Mouse (Mus musculus) fibroblast of lung, adult 2 months (primary cell): Measurements from ENCODE around the gene Uggt2.
"Not testable (repeated sequence)": the region's sequence is repeated elsewhere in the genome, so short reads cannot be mapped to it uniquely, and the experiment has no call there.

Source experiments
- DNase-seq: peaks from one replicate; pipeline ENCODE4 v3.0.0-alpha.2; 2011; ENCODE audit warnings: low read depth

The Uggt2 gene

DNA sequence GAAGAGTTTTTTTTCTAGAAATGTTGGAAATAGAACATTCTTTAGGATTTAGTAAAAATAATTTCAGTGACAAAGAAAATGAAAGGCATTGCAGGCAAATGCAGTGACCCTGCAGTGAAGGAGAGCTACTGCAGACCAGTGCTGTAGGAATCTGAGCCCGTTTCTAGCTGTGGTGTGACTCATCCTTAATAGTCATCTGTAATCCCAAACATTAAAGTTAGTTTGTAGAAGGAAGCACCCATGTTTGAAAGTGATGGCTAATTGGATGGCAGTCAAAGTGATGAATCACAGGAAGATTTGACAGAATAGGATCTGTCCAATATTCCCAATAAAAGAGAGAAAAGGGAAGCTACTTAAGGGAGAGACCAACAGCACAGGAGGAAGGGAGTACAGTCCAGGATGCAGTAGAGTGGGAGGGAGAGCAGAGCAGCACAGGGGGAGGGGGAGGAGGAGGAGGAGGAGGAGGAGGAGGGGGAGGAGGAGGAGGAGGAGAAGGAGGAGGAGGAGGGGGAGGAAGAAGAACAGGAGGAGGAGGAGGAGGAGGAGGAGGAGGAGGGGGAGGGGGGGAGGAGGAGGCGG is 71.5 kb downstream of the Uggt2 start:
- DNase-seq, result no peak

DNA sequence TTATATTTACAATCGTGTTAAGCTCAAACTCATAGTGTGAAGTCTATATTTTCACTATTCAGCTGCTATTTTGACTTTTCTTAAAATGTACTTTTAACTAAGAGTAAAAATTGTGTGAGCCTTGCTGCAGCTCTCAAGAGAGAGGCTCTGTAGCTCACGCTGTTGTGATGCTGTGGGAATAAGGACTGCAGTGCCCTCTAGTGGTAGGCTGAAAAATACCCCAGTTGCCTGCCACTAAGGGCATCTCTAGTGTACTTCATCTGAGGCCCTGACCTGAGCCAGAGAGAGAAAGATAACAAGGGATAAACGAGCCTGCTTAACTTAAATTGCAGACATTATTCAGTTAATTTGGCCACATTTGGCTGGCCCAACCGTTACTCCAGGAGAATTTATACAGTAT is 72.1 kb downstream of the Uggt2 start:
- no peak for DNase-seq

DNA sequence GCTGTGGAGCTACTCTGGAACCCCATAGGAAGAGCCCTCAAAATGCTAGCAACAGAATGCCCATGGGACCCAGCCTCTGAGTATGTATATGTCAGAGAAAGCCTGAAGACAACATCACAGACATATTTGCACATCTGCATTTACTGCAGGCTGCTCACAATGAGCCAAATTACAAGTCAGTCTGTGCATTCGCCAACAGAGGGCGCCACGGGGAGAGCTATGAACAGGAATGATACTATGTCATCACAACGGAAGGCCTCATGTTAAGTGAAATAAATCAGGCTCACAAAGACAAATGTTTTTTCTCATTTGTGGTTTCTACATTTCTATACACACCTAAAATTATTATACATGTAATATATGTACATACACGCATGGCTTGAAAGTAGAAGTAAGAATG is 73.3 kb downstream of the Uggt2 start:
- no peak for DNase-seq

DNA sequence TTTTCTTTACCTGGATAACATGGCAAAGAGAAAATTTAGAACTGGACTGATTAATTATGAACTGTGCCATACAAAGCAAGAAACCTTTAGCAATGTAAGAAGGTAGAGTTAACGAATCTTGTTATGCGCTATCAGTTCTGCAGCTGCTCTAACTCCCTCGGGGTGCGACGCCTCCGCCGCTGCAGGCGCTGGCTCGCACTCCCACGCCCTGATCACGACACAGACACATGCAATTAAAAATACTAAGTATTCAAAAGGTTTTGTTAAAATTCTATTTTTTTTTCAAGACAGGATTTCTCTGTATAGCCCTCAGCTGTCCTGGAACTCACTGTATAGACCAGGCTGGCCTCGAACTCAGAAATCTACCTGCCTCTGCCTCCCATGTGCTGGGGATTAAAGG is 85.7 kb downstream of the Uggt2 start:
- no peak for DNase-seq

DNA sequence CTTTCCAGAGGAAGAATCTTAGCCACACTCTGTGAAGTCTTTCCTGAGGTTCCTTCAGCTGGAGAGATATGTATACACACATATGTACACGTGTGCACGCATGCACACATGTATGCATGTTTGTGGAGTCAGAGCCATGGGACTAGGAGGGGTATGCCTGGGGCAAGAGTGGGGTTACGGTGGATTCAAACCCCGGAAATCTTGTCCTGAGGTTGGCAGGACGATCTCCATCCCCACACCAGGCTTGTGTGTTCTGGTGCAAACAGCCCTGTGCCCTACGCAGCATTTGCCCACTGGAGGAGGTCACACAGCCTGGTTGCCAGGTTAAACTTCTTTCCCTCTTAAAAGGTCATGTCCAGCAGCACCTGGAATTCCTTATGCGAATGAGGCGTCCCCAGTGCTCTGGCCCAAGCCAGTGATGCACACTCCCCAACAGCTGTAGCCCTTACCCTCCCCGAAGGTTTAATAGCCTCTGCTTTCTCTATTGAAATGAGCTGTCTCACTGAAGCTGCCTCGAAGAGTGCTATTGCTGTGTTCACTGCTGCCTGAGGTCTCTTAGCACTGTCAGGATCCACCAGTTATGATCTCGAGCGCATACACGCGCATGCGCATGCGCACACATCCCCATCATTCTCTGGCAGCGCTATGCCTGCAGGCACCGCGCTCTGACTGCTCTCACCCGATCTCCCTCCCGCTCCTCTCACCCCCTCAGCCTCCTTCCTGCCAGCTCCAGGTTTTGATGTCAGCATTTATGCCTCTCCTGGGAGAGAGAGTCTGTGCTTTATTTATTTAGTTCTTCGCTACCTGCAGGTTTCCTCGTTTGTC is 86.4 kb downstream of the Uggt2 start:
- DNase-seq, result no peak

DNA sequence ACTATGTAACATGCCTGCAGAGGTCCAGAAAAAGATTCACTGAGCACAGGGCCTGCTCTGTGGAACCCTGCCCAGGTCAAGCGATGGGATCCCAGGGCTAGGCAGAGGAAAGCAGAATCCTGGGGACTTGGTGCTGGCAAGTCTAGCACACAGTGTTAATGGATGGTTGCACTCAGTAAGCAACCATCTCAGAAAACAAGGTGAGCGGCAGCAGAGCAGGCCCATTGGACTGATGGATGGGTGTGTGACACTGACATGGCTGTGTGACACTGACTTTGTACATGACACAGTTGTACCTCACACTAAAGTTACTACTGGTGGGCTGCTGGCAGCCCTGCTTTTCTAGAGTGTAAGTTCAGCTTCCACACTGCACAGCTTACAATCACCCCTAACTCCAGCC is 89.7 kb downstream of the Uggt2 start:
- DNase-seq, result no peak

DNA sequence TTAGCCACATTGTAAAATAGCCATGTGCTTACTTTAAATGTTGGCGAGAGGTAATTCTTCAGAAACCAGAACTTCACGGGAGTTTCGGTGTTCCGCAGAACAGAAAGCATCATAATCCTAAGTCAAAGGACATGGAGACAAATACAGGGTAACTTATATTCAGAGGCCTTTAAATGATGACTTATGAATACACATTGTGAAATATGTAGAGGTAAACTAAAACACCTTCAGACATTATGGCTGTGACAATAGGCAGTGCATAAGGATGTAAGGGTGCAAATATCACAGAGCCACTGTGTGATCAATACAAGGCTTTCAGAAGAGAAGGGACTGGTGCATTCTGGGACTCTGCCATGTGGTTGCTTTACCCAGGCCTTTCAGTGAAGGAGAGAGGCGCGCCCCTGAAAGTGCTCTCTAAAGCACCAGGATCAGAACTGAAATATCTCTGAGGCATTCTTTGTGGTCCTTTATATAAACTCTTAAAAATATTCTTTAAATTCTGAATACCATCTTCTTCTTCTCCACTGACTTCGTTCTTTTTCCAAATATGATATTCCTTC is 91.1 kb downstream of the Uggt2 start:
- DNase-seq, result no peak

DNA sequence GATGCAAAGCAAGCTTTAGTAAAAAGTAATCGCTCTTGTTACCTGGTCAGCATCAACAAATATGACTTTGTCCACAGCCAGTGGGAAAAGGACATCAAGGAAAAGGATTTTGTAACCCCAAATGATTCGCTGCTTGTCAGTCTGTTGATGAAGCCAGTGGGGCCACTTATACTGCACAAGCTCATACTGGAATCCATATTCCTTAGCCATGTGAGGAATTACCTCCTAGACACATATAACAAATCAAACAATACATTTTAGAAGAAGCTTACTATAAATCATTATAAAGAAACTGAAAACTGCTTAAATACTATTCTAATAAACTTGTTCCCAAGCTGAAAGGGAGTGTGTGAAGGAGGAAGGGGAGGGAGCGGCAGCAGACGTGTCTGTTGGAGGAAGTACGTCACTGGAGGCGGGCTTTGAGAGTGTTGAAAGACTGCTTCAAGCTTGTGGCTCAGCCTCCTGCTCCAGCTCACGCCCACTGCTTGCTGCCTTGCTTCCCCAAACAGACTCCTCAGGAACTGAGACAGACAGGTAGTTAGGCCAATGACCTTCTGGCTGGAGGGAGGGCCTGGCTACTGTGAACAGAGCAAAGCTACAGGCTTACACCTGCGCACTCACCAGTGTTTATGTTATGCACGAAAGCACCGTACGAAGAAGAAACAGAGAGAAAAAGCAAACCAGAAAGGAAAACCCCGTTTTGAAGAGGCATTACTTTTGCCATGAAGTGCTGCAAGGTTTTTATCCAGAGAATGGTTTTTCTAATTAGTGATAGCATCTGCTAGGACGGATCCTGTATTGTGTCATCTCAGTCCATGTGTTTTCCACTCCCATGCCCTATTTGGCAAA is 91.9 kb downstream of the Uggt2 start:
- DNase-seq, result peak; percentile 99

DNA sequence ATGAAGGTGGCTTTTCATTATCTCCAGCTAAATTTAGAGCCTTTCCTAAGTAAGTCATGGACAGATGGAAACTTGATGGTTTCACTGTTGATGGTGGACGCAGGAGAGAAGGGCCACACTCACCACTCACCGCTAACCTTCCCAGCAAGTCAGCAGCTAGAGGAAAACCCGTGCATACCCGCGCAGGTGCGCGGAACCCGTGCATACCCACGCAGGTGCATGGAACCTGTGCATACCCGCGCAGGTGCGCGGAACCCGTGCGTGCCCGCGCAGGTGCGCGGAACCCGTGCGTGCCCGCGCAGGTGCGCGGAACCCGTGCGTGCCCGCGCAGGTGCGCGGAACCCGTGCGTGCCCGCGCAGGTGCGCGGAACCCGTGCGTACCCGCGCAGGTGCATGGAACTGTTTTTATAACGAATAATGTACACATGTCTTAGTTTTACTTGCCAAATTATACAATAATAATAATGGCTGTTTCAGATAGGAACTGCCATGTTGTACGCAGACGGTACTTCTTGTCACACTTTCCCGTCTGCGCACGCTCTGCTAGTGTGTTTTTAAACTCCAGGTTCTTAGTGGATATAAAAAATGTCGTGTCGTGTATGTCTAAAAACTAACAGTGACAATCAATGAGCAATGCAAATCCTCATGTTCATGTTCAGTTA is 92.7 kb downstream of the Uggt2 start:
- no peak for DNase-seq

DNA sequence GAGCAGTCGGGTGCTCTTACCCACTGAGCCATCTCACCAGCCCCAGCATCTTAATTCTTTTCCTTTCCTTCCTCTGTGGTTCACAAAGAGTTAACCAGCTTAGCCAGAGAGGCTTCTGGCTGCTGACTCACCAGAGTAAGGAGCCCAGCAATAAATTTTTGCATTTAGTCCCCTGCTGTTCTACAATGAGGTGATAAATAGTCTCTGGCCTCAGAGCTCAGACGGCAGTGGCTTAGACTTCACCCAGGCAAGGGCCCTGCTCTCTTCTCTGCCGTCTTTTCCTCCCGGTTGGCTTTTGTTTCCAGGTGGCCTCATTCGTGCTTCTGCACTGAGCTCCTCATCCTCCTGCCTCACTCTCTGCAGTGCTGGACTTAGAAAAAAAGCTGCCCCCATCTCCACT is 93.4 kb downstream of the Uggt2 start:
- no peak for DNase-seq

DNA sequence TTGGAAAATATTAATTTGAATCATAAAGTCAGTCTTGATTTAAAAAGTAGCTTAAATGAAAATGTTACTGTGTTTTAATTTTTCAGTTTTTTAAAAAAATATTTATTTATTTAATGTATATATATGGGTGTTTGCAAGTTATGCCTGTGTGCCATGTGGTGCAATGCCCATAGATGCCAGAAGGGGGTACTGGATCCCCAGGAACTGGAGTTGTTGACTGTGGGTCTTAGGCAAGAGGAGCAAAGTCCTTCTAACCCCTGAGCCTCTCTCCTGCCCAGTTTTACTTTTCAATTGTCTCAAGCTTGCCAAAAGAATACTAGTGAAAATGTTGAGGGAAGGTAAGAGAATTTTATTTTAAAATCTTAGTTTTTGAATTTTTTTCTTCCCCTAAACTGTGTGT is 95.9 kb downstream of the Uggt2 start:
- no peak for DNase-seq

DNA sequence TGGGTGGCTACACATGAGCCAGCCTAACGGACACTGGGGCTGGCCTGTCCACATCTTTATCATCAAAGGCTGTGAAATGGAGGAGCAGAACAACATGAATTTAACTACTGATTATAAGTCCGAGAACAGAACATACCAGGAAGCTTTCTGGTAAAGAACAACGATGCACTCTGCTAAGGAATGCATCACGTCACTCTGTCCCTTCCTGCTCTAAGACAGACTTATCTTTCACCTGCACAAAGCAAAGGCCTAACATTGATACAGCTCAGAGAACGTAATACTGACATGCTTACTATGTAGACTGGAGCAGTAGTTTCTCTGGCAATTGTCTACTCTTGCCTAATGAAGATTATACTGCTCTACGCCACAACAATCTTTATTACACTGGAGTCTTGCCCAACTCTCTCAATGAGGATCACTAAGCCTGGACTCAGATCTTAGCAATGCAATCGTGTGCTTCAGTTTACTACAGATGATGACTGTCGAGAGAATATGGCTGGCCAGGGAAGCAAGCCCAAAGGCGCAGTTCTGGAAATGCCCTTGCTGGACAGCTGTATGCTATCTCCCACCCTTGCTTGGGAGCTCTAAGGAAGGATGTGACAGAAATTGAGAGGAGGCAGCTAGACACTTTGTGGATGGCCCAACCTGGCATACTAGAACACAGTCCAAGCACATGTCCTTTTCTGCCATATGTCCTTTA is 103.9 kb downstream of the Uggt2 start:
- DNase-seq, result no peak

DNA sequence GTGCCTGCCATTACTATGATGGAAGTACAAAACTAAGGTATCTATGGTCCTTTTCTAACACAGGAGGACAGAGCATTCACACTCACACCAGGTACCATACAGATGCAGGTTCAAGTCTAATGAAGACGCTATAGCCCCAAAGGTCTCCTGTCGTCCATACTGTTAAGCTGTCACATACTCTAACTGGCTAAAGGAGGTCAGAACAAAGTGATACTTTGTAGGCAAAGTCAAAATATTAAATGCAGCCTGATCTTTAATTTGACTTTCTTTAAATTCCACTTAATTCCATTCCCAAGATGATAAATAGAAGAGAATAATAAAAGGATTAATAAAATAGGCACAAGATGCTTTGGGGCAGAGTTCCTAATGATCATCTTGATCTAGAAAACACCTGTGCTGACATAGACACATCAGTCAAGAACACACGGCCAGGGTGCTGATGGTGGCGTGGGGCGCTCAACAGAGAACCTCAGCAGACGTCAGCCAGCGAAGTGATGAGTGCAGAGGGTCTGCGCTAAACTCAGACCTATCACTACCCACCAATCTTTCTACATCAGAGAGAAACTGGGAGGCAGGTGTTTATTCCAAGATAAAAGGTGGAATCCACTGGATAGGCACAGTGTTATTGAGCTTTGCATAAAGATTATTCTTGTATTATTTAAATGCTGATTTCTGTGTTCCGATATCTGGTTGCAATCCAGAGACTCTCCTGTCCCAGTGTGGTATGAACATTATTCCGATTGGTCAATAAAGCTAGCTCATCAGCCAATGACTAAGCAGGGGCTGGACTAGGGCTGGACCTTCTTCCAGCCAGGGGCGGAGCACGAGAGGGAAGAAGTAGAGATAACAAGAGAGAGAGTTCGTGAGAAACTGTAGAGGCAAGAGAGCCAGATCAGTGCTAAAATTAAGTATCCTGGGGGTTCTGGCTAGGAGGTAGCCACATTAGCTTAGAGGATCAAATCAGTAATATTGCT is 111.4 kb downstream of the Uggt2 start:
- no peak for DNase-seq

DNA sequence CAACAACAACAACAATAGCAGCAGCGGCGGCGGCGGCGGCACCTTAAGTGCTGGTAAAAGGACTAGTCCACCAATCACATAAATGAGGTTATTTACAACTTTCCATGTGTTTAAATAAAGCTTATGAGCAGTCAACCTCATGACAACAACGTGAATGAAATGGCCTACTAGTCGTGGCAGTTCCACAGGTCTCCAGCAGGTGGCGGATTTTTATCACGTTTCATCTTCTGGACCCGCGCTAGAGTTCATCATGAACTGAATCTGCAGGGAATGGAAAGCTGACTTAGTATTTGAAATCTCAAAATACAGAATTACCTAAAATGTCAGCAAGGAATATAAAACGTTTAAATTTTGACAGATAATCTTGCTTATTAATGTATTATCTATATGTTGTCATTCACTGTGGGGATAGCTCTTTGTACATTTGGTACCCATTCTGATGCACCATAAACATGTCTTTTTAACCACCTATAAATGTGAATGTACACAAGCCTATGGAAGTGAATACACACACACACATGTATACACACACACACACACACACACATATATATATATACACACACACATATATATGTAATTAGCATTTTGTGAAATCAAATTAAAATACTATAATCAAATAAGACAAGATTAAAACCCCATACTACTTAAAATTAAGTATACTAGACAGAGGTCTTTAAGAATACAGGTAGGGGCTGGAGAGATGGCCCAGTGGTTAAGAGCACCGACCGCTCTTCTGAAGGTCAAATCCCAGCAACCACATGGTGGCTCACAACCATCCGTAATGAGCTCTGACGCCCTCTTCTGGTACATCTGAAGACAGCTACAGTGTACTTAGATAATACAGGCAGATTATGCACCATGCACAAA is 112.3 kb downstream of the Uggt2 start:
- peak; percentile 23 for DNase-seq

DNA sequence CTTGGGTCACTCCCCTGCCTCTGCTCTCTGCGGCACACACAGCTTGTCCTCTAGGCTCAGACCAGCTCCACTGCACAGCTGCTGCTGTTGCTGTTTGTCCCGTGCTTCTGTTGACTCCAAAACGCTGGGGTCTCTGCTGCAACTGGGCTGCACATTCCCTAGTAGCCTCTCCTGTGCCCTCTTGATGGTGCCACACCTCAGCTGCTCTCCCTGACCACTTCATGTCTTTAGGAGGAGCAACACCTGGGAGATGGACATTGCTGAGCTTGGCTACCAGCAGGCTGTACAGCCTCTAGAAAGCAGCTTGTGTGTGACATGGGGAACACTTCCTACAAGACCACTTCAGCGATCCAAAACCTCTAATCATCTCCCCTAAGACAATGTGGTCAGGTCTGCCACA is 115.1 kb downstream of the Uggt2 start:
- DNase-seq, result no peak

DNA sequence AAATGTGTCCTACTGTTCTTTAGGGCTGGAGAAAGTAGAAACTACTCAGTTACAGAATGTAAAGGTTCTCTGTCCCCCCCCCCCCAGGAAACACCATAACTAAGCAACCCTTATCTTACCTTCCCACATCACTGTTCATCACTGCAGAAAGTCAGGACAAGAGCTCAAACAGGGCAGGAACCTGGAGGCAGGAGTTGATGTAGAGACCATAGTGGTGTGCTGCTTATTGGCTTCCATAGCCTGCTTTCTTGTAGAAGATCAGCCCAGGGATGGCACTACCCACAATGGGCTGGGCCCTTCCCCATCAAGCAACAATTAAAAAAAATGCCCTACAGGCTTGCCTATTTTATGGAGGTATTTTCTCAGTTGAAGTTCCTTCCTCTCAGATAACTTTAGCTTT is 115.8 kb downstream of the Uggt2 start:
- DNase-seq, result no peak

DNA sequence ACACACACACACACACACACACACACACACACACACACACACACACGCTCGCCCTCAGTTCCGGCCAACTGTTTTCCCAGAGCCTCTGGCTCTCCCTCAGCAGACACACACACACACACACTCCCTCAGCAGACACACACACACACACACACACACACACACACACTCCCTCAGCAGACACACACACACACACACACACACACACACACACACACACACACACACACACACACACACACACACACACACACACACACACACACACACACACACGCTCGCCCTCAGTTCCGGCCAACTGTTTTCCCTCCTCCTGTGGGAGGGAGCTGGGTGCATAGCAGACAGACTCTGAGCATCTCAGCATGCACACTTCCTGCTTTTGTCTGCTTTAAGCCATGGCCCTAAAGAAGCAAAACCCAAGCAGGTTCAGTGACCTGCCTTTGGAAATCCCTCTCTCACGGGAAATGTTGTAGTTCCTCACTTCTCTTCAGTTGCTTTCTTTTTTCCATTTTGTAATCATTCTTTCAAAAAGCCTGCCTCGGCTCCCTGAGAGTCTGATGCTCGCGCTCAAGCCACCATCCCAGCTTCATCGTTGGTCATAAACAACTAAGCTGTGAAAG is 116.7 kb downstream of the Uggt2 start:
- DNase-seq, result not testable (repeated sequence)

DNA sequence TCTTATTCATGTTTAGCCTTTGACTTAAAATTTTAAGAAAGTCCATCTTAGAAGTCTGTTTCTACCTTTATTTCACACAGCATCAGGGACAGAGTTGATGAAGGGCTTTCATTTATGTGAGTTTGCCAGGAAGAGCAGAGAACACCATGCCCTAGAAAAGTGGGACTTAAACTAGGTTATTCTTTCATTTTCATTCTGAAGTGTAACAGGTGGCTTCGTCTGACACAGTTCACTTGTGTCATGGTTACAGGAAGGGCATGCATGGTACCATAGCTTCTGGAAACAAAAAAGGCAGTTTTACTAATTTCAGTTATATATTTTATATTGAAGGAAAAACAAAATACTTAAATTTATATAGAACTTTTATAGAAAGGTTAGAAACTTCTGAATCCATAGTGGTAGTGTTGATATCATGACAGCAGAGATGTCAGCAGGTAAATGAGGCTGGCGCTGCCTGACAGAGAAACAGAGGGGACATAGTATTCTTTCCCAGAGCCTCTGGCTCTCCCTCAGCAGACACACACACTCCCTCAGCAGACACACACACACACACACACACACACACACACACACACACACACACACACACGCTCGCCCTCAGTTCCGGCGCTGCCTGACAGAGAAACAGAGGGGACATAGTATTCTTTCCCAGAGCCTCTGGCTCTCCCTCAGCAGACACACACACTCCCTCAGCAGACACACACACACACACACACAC is 117.4 kb downstream of the Uggt2 start:
- DNase-seq, result not testable (repeated sequence)
